Mouse (Mus musculus) urinary bladder, postnatal 14 days (tissue): ENCODE measurements around the gene Cnih1.
A peak's percentile ranks its signal among the peaks of the same experiment; 100 is the strongest.
"Not testable (repeated sequence)": the region's sequence is repeated elsewhere in the genome, so short reads cannot be mapped to it uniquely, and the experiment has no call there.

ENCODE experiments used
- DNase-seq: peaks from one replicate; pipeline ENCODE4 v3.0.0; 2021; ENCODE audit warnings: low spot score

Cnih1 gene

DNA sequence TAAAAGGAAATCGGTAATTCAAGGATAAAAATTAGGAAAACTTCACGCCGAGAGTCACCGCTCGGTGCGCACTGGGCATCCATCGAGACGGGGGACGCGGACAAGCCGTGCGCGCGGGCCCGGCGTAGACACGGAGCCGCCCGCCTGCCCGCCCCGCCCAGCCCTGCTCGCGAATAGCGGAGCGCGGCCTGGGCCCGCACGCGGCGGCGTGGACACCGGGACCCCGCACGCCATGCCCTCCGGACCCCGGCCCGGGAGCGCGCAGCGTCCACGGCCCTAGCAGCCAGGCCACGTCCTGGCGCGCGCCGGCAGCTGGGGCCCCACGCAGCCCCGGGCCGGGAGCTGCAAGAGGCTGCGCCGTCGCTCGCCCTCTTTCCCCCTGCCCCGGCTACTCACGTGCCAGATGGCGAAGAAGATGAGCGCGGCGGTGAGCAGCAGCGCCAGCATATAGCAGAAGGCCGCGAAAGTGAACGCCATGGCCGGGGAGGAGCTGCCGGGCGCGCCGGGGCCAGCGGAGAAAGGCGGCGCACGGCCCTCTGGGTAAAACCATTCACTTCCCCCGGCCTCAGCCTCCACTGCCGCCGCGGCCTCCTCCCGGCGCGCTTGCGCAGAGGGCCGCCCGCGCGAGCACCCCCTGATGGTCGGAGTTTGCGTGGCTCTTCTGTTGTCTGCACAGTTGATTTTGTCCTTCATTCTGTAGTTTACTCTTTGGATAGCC is at the start of gene Cnih1:
TSS of gene Cnih1 (minus strand) at position 625 of the 718 bp plus-strand sequence.
- DNase-seq, result peak; percentile 90

DNA sequence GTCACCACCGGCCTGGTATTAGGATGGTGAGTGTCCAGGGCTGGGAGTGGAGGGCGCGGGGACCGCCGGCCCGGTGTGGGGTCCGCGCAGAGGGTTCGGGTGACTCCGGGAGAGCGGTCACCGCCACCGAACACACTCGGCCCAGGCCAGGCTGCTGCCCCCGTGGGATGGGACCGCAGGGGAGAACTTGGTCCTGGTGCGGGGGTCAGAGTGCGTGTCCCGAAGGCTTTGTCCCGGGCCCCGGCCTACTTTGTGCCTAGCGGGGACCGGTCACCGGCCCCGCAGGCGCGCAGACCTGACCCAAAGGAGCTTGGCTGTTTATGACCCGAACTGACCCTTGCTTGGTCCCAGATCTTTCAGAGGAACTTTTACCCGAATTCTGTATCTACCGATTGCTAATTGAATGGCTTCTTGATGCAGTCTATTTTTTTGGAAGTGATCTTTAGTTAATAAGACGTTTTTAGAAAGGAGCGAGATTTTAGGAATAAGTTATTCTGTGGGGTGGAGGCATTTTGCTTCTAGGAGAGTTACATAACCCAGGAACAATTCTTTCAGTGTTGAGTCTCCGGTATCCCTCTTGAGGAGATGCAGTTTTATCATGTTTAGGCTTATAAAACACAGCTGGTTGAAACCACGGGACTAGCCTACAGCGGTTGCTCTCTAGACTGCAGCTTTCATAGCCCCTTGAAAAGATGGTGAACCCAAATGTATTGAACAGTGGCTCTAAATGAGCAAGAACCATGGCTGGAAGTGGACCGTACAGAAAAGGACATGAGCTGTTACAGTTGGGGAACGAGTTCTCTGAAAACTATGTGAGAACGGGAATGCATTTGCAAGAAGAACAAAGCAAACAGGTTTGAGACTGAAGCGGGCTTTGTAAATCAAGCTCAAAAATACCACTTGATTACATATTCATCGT is 44.4 kb upstream of the Cnih1 start:
- DNase-seq, result peak; percentile 34

DNA sequence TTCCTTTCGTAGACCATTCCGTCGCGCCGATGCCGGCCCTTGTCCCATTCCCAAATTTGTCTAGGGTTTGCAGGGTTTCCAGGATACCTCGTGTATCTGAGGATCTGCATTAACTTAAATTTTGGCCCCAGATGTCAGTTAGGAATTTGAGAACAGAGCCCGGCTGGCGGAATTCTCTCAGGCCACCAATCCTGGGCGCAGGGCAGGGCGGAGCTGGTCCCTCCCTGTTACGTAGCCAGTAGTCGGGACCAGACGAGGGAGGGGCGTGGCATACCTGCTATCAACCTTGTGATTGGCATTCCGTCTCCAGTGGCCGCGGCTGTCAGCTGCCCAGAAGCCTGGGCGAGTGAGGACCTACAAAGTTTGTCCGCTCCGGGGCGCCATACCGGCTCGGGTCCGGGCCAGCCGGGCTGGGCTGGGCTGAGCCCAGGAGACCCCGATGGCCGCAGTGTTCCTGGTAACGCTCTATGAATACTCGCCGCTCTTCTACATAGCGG is 43.7 kb upstream of the Cnih1 start, which contains the start of gene Cgrrf1:
TSS of gene Cgrrf1 (plus strand) at position 289 of the 497 bp plus-strand sequence.
- DNase-seq, result peak; percentile 97

DNA sequence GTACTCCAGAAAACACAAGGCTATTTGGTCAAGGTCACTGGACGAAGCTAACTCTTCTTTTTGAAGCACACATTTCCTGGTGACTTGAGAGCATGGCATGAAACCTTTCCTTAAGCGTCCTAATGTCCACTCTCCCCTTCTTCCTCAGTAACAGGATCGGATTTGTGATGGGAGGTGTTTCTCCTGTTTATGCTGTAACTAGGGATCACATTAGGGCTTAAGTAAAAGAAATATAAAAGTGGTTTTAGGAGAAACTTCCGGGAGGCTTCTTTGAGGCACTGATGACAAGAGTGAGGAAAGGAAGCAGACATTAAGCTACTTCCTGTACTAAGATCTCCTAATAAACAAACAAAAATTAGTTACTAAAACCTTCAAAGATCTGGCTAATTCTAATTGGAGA is 43.1 kb upstream of the Cnih1 start:
- DNase-seq, result no peak

DNA sequence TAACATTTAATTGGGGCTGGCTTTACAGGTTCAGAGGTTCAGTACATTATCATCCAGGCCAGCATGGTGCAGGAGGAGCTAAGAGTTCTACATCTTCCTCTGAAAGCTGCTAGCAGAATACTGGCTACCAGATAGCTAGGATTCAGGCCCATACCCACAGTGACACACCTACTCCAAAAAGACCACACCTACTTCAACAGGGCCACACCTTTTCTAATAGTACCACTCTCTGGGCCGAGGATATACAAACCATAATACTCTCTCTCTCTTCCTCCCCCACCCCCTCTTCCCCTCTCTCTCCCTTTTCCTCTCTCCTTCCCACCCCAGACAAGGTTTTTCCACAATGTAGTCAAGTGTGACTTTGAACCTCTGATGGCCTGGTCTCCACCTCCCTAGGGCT is 39.2 kb upstream of the Cnih1 start:
- no peak for DNase-seq

DNA sequence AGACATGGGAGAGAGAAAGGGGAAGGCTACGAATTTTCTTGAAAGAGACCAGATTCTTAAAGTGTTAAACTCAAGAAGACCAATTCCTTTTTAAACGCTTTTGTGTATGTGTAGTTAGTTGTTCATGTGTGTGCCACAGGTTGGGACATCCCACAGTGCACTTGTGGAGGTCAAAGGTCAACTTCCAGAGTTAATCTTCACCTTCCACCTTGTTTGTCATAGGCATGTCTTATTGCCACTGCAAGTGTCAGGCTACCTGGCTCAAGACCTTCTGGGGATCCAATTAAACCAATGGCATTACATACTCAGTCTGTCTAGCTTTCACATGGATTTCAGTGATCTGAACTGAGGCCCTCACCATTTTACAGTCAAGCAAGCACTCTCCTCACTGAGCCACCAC is 35.8 kb upstream of the Cnih1 start:
- no peak for DNase-seq

DNA sequence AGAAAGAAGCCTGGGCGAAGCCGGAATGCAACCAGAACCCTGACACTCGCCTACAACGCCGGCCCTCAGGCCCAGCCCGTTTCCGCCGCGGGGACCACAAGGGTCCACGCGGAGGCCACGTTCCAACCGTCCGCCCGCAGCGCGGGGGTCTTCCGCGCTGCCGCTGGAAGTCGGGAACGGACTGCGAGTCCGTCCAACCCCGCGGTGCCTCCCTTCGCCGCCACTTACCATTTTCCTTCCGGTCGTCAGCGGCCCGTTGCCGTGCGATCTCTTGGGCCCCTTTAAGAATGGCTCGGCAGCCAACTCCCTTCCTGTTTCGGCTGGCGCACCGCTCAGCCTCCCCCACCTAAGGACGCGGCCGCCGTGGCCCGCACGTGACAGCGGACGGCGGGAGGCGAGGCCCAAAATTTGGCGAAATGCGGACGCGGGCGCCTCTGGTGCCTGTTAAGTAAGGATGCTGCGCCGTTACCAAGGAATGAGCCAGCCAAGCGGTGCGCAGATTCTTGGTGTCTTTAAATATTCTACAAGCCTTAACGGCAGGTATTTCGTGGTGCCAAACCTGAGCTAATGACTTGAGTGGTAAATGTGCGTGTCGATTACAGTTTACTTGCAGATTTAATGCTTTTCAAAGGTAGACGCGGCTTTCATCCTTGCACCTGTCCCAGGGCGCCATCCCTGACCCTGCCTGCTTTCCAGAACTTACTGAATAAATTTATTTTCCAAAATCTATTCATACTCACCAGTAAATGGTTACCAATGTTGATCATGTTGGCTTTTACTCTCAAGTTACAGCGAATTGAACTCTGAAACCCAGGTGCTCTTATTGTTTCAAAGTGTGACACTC is 33.9 kb upstream of the Cnih1 start, which contains the start of gene Gmfb:
TSS of gene Gmfb (minus strand) at position 370 of the 844 bp plus-strand sequence.
- DNase-seq, result peak; percentile 96

DNA sequence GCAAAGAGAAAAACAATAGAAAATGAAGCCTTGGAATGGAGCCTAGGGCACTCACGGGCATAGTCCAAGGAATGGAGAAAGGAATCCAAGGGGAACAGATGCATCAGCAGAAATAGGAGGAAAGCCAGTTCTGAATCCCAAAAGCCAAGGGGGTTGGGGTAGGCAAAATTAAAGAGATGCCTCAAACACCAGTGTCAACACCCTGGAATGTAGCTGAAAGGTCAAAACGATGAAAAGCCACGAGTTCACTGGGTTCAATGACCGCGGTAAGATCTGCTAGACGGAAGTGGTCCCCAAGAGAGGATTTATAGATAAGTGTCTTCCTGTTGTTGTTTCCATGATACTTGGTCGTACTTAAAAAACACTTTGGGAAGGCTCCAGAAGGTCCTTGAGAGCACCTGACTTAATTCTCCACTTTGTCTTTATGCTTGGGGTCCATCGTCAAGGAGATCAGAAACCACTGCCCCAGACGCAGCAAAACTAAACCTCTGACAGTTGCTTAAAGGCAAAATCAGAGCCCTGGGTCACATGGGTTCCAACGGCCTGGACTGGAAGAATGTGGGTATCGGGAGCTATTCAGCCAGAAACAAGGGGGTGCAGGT is 33.2 kb upstream of the Cnih1 start:
- DNase-seq, result no peak

DNA sequence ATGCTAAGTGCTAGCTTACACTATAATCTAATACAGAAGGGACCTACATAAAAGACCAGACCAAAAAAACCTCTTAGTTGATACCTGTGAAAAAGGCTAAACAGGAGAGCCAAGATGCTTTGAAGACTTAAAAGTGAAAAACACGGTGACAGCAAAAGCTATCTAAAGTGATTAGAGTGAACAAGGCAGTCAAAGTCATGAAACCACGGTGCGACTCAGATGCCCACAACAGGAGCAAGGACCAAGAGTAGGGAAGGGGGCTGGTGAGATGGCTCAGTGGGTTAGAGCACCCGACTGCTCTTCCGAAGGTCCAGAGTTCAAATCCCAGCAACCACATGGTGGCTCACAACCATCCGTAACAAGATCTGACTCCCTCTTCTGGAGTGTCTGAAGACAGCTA is 31.8 kb upstream of the Cnih1 start:
- not testable (repeated sequence) for DNase-seq

DNA sequence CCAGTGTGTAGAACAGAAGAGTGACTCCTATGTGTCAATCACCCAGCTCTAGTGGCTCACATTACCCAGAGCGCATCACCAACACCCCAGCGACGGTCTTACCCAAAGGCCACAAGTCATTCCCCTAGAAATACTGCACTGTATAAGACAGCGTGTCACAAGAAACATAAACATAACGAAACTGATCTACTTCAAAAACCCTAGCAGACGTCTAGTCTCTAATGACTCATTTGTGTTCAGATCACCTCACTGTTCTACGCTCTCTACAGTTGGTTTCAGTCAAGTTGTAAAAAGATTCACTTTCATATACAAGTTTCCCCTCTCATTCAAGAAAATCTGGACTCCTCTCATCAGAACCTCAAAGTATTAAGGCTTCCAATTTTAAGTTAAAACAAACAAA is 30.5 kb upstream of the Cnih1 start:
- DNase-seq, result no peak

DNA sequence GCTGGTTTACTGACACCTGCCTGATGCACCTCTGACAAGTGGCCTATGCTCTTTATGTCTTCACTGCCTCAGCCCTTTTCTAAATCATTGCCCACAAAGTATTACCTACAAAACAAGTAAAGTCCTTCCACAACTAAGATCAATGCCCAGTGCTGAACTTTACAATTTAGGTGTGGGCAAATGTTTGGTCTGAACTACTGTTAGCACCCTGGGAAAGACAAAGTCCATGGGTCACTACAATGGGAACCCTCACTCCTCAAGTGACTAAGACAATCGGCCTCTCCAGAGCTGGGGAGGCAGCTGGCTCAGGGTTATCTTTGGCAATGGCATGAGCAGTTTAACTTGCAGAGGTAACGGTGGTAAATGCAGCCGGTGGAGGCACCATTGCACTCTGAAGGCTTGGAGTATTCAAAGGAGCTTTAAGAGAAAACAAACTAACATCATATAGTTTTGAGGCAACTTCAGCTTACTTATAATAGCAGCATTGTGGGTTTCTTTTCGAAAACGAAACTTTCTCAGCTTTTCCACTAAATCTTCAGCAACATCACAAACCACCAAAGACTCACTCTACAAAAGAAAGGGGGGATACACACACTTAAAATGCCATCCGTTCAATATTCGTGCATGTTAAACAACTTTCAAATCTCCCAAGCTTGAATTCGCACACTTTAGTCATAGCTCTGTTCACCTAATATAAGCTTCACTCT is 28.9 kb upstream of the Cnih1 start:
- no peak for DNase-seq

DNA sequence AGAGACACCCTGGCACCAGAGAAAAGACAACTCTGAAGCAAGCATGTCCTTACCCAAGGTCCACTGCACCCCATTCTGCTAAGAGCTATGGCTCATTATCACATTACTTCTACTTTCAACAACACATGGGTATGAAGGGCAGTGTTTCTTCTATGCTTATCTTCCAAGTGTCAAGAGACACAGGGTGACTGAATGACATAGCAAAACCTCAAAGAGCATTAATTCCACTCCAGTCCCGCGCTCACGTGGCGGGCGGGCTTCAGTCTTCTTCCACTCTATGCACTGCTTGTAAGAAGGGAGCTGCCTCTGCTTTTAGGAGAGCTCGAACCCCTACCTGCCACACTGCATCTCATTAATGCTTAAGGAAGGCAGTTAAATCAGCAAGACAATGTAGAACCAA is 27.4 kb upstream of the Cnih1 start:
- DNase-seq, result no peak

DNA sequence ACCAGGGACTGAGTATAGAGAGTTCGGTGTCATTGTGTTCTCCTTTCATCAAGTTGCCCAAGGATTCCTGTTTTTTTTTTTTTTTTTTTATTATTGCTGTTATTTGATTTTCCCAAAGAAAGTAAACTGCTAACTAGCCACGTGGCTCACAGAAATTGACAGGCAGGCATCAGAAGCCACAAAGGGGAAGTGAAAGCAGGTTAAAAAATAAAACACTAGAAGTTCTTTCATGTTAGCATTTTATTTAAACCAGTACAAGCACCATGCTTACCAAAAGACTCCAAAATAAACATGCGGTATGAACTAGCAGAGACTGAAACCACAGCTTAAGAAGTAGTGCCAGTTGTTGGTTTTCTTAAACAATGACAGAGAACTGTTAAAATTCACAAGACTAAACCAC is 19.7 kb upstream of the Cnih1 start:
- DNase-seq, result no peak

DNA sequence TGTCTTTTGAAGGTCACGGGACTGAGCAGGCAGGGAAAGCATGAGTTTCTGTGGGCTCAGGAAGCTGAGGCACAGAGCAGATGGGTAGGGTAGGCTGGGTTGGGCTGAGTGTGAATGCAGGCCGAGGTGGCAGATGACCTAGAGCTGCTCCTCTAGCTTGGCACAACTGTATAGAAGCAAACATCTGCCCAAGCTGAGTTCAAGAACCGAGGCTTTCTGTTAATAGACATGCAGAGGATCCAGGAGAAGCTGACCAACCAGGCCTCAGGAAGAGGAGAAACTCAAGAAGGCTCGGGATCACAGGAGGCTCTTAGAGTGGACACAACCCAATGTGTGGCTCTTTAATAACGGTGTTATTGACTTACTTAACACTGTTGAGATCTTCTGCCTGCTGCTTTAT is 18.0 kb upstream of the Cnih1 start:
- DNase-seq, result no peak

DNA sequence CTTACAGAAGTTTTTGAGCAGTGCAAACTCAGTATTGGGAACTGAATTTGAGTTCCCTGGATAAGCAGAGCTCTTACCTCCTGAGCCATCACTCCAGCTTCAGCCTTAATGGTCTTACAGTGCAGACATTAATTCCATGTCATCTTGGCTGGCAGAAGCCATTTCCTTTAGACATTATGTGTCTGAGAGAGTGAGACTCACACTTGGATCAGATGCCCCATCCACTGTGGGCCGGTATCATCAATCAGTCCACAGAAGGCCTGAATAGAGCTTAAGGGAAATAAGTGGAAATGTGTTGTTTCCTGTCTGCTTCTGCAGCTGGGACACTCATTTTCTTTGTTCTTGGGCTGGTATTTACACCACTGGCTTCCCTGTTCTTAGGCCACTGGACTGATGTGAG is 15.6 kb upstream of the Cnih1 start:
- DNase-seq, result no peak

DNA sequence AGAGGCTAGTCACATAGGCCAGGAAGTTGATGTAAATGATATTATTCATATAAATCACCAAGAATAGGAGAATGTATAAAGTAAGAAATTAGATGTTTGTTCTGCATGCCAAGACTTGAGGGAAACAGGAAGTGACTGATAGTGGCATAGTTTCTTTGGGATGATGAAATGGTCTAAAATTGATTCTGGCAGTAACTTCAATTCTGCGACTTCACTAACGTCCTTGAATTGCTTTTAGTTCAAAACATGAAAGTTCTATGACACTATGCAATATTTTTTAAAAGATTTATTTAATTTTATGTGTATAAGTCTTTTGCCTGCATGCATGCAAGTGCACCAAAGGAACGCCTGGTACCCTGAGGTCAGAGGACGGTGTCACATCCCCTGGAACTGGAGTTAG is 15.0 kb upstream of the Cnih1 start:
- no peak for DNase-seq

DNA sequence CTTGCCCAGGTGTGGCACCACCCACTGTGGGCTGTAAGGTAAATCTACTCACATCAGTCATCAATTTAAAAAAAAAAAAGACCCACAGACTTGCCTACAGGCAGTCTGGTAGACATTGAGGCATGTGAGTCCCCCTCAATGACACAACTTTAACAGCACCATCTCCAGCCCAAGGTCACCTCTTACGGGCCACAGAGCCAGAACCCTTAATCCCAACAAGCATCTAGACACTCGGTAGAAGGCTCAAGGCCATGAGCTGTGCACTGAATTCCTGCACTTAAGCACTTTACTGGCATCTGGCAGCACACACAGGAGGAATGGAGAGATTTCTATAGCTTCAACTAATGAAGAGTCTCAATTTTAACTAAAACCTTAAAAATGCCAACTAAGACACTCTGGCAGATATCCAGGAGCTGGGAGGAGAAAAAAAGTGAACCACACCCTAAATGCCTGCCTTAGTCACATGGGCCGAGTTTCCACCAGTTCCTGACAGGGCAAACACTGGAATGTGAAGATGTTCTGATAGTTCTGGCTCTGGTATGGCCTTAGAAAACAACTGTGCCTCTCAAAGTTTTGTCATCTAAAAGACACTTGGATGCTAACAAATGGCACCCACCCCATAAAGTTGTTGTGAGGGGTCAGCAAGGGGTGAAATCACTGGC is 12.6 kb upstream of the Cnih1 start:
- DNase-seq, result no peak

DNA sequence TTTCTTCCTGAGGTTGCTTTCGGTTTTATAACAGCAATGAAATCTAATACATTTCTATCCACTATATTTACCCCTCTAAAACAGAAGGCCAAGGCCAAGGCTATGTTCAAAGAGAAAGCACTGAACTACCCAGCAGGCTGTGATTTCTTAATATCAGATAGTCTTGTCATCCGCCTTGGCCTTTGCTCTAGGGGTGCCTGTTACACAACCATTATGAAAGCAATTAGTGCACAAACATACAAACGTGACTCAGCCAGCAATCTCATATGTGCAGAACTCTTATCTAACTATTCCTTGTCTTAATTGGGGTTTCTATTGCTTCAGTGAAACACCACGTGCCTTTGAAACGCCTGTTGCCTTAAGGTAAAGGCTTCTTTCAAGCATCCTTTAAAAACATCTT is 5.9 kb upstream of the Cnih1 start:
- DNase-seq, result no peak

DNA sequence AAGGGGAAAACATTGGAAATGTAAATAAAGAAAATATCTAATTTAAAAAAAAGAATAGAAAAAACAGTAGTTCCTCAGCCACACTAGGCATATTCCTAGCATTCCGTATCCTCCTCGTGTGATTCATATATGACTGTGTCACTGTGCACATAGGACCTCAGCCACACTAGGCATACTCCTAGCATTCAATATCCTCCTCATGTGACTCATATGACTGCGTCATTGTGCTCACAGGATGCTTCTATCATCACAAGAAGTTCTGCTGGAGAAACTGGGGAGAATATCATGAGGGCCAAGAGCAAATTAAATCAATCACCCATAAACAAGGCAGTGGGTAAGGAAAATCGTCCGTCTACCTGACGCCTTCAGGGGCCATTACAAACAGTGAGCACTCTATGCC is 2.5 kb upstream of the Cnih1 start:
- no peak for DNase-seq

DNA sequence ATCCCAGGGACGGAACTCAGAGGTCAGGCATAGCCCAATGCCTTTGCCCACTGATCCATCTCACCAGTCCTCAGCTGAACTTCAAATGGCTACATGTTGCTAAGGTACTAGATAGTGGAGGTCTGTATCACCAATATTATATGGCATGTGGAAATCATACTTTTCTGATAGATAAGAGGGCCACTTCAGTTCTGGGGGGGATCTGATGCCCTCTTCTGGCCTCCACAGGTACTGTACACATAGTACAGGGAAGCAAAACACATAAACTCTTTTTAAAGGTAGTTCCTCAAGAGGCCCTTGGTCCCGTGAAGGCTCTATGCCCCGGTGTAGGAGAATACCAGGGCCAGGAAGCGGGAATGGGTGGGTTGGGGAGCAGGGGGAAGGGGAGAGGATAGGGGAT is 2.1 kb upstream of the Cnih1 start:
- DNase-seq, result no peak

DNA sequence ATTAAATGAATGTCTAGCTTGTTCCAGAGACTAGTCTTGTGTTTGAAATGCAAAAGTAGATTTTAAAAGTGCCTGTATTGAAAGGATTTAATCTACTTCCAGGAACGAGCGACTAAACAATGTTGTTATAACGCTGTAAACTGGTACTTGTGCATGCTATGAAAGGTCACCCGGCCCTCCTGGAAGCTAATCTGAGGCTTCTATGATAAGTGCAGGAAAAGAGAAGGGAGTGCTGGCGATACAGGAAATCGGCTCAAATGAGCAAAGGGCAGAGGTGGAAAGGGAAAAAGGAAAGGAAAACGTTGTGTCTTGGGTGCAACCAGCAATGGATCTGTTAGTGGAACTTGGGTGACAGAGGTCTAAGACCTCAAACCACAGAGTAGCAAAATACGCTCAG is 292 bp upstream of the Cnih1 start:
- DNase-seq, result no peak
